Mouse (Mus musculus): ENCODE results near the gene Gm45062. TPM values are rescaled to one million over a fixed set of nuclear protein-coding genes. Genes with fewer than 3 reads are reported as not detected.

Gene Gm45062
- polyA plus RNA-seq, 1 experiment from 2014 or later, result 9.7 TPM

GRCm38 (mm10) chr6:8508883-8509536 lies 249.8 kb downstream of the Gm45062 start:
- Histone ChIP-seq H3K9me3 (no peaks in the 10 kb centered on the region), H3K36me3 (no peaks in the 10 kb centered on the region), H3K27me3 (no peaks in the 10 kb centered on the region), H3K27ac (peak overlapping the region; percentile 99), H3K9ac (peak overlapping the region; percentile 98), H3K4me1 (peaks cover 17% of the 10 kb centered on the region), H3K4me2 (peak overlapping the region; percentile 61), H3K4me3 (peak overlapping the region; percentile 98)
- ATAC-seq (ENCODE audit: insufficient number of reproducible peaks, low FRiP score, low TSS enrichment, low read depth), result peak; percentile 98
- WGBS, result under 1% methylated on average over 55 of the region's 56 CpGs

- H3K9ac ChIP-seq, result peak within 1 kb of the TSS; percentile 98
- no peaks in the 10 kb centered on the region for H3K9me3 ChIP-seq
- ATAC-seq (ENCODE audit: insufficient number of reproducible peaks, low FRiP score, low TSS enrichment, low read depth), result peak; percentile 85
- H3K4me1 ChIP-seq, result peaks cover 17% of the 10 kb centered on the region
- peak within 1 kb of the TSS; percentile 61 for H3K4me2 ChIP-seq
- peak within 1 kb of the TSS; percentile 98 for H3K4me3 ChIP-seq
- H3K27me3 ChIP-seq, result no peaks in the 10 kb centered on the region
- H3K27ac ChIP-seq, result peak within 1 kb of the TSS; percentile 99
- no peaks in the 10 kb centered on the region for H3K36me3 ChIP-seq
- WGBS, result under 1% methylated on average over 45 of the region's 69 CpGs
Observed at GRCm38 (mm10) chr6:8509551-8509950, 250.3 kb downstream of the Gm45062 start, which contains the start of gene Glcci1. TSS of gene Glcci1 (plus strand) at chr6:8509600.

GRCm38 (mm10) chr6:8509961-8510863 lies 251.0 kb downstream of the Gm45062 start:
- peak overlapping the region; percentile 98 for H3K4me3 ChIP-seq
- no peaks in the 10 kb centered on the region for H3K27me3 ChIP-seq
- H3K9ac ChIP-seq, result peak overlapping the region; percentile 98
- no peaks in the 10 kb centered on the region for H3K9me3 ChIP-seq
- H3K4me1 ChIP-seq, result peaks cover 17% of the 10 kb centered on the region
- WGBS, result under 1% methylated on average over 64 of the region's 73 CpGs
- peak overlapping the region; percentile 61 for H3K4me2 ChIP-seq
- ATAC-seq (ENCODE audit: insufficient number of reproducible peaks, low FRiP score, low TSS enrichment, low read depth), result 0 out of 2 replicates have a peak, but pooled peaks have one; percentile 2
- H3K36me3 ChIP-seq, result no peaks in the 10 kb centered on the region
- H3K27ac ChIP-seq, result peak overlapping the region; percentile 99

- peak overlapping the region; percentile 99; the same call in 1 of the 2 replicates for H3K27ac ChIP-seq
- no peaks in the 10 kb centered on the region for H3K36me3 ChIP-seq
- H3K4me2 ChIP-seq, result peak overlapping the region; percentile 61
- no peaks in the 10 kb centered on the region for H3K27me3 ChIP-seq
- peak overlapping the region; percentile 98 for H3K4me3 ChIP-seq
- no peaks in the 10 kb centered on the region for H3K9me3 ChIP-seq
- H3K4me1 ChIP-seq, result peaks cover 17% of the 10 kb centered on the region
- no peak overlapping the region; the same call in 1 of the 2 replicates for H3K9ac ChIP-seq
- WGBS, result 4% methylated on average over 7 of the region's 7 CpGs
- ATAC-seq (ENCODE audit: insufficient number of reproducible peaks, low FRiP score, low TSS enrichment, low read depth), result no peak
Observed at GRCm38 (mm10) chr6:8510864-8511428, 251.7 kb downstream of the Gm45062 start.

- no peaks in the 10 kb centered on the region for H3K27me3 ChIP-seq
- peak overlapping the region; percentile 98 for H3K4me3 ChIP-seq
- 14% methylated on average over 3 of the region's 3 CpGs for WGBS
- H3K9me3 ChIP-seq, result no peaks in the 10 kb centered on the region
- no peak overlapping the region for H3K27ac ChIP-seq
- H3K9ac ChIP-seq, result no peak overlapping the region
- H3K4me2 ChIP-seq, result peak overlapping the region; percentile 61
- no peak for ATAC-seq (ENCODE audit: insufficient number of reproducible peaks, low FRiP score, low TSS enrichment, low read depth)
- no peaks in the 10 kb centered on the region for H3K36me3 ChIP-seq
- peaks cover 17% of the 10 kb centered on the region for H3K4me1 ChIP-seq
Observed at GRCm38 (mm10) chr6:8511447-8511846, 252.2 kb downstream of the Gm45062 start.

- peak overlapping the region; percentile 61 for H3K4me2 ChIP-seq
- H3K27ac ChIP-seq, result no peak overlapping the region
- H3K4me1 ChIP-seq, result peaks cover 17% of the 10 kb centered on the region
- ATAC-seq (ENCODE audit: insufficient number of reproducible peaks, low FRiP score, low TSS enrichment, low read depth), result no peak
- H3K4me3 ChIP-seq, result peak overlapping the region; percentile 98
- H3K36me3 ChIP-seq, result no peaks in the 10 kb centered on the region
- no peaks in the 10 kb centered on the region for H3K27me3 ChIP-seq
- WGBS, result 30% methylated on average over 8 of the region's 8 CpGs
- no peaks in the 10 kb centered on the region for H3K9me3 ChIP-seq
- H3K9ac ChIP-seq, result no peak overlapping the region
Observed at GRCm38 (mm10) chr6:8512416-8512815, 253.2 kb downstream of the Gm45062 start.

- Histone ChIP-seq H3K27me3 (no peaks in the 10 kb centered on the region), H3K36me3 (no peaks in the 10 kb centered on the region), H3K4me2 (no peak overlapping the region), H3K4me3 (no peak overlapping the region), H3K4me1 (no peaks in the 10 kb centered on the region), H3K9me3 (no peaks in the 10 kb centered on the region), H3K27ac (no peak overlapping the region), H3K9ac (no peak overlapping the region)
- no peak for ATAC-seq (ENCODE audit: insufficient number of reproducible peaks, low FRiP score, low TSS enrichment, low read depth)
- 82% methylated on average over 3 of the region's 3 CpGs for WGBS
Observed at GRCm38 (mm10) chr6:8519687-8520086, 260.4 kb downstream of the Gm45062 start.

- no peak overlapping the region for H3K27ac ChIP-seq
- ATAC-seq (ENCODE audit: insufficient number of reproducible peaks, low FRiP score, low TSS enrichment, low read depth), result no peak
- no peaks in the 10 kb centered on the region for H3K4me1 ChIP-seq
- no peak overlapping the region for H3K4me3 ChIP-seq
- no peak overlapping the region for H3K9ac ChIP-seq
- no peak overlapping the region for H3K4me2 ChIP-seq
- H3K36me3 ChIP-seq, result no peaks in the 10 kb centered on the region
- no peaks in the 10 kb centered on the region for H3K9me3 ChIP-seq
- WGBS, result 91% methylated on average over 4 of the region's 4 CpGs
- no peaks in the 10 kb centered on the region for H3K27me3 ChIP-seq
Observed at GRCm38 (mm10) chr6:8521231-8521630, 262.0 kb downstream of the Gm45062 start.

GRCm38 (mm10) chr6:8524717-8525116 lies 265.5 kb downstream of the Gm45062 start:
- 90% methylated on average over 5 of the region's 5 CpGs for WGBS
- no peaks in the 10 kb centered on the region for H3K27me3 ChIP-seq
- no peak overlapping the region for H3K27ac ChIP-seq
- no peak overlapping the region for H3K4me2 ChIP-seq
- H3K36me3 ChIP-seq, result no peaks in the 10 kb centered on the region
- no peak overlapping the region for H3K4me3 ChIP-seq
- H3K4me1 ChIP-seq, result no peaks in the 10 kb centered on the region
- no peaks in the 10 kb centered on the region for H3K9me3 ChIP-seq
- H3K9ac ChIP-seq, result no peak overlapping the region
- no peak for ATAC-seq (ENCODE audit: insufficient number of reproducible peaks, low FRiP score, low TSS enrichment, low read depth)

GRCm38 (mm10) chr6:8531104-8531894 lies 272.0 kb downstream of the Gm45062 start:
- Histone ChIP-seq H3K27me3 (no peaks in the 10 kb centered on the region), H3K4me1 (no peaks in the 10 kb centered on the region), H3K4me2 (no peak overlapping the region), H3K27ac (no peak overlapping the region), H3K36me3 (no peaks in the 10 kb centered on the region), H3K9ac (no peak overlapping the region), H3K9me3 (no peaks in the 10 kb centered on the region), H3K4me3 (no peak overlapping the region)
- no peak for ATAC-seq (ENCODE audit: insufficient number of reproducible peaks, low FRiP score, low TSS enrichment, low read depth)
- WGBS, result 76% methylated on average over 4 of the region's 4 CpGs

- no peak for ATAC-seq (ENCODE audit: insufficient number of reproducible peaks, low FRiP score, low TSS enrichment, low read depth)
- H3K4me1 ChIP-seq, result no peaks in the 10 kb centered on the region
- H3K4me3 ChIP-seq, result no peak overlapping the region
- H3K27ac ChIP-seq, result no peak overlapping the region
- H3K9ac ChIP-seq, result no peak overlapping the region
- H3K27me3 ChIP-seq, result no peaks in the 10 kb centered on the region
- no peak overlapping the region for H3K4me2 ChIP-seq
- 91% methylated on average over 2 of the region's 2 CpGs for WGBS
- H3K9me3 ChIP-seq, result no peaks in the 10 kb centered on the region
- H3K36me3 ChIP-seq, result no peaks in the 10 kb centered on the region
Observed at GRCm38 (mm10) chr6:8536944-8537343, 277.7 kb downstream of the Gm45062 start.
